In genomic region chr17:70321976-70322375, GRCm38 (mm10) we compare ENCODE assay signal across 24 mouse cellular contexts.
"Had no signal": no experiment of that assay in that cellular context is flagged by ENCODE, and none has a peak within 500 bp of the region (broad histone marks: within the 10 kb centered on the region; RNA-seq: fewer than 3 reads in every experiment).

No protein-coding gene starts in this region.

- H3K4me1 ChIP-seq: kidney, embryonic 15.5 days; limb, embryonic 12.5 days; limb, embryonic 15.5 days; neural tube, embryonic 12.5 days; neural tube, embryonic 15.5 days had no signal

- H3K9me3 ChIP-seq: kidney, embryonic 15.5 days; limb, embryonic 12.5 days; limb, embryonic 15.5 days; neural tube, embryonic 12.5 days; neural tube, embryonic 15.5 days had no signal

- H3K36me3 ChIP-seq: kidney, embryonic 15.5 days; limb, embryonic 12.5 days; limb, embryonic 15.5 days; neural tube, embryonic 12.5 days; neural tube, embryonic 15.5 days had no signal

- H3K9ac ChIP-seq: kidney, embryonic 15.5 days; limb, embryonic 12.5 days; limb, embryonic 15.5 days; liver, embryonic 14.5 days; liver, postnatal 0 days; lung, embryonic 14.5 days; neural tube, embryonic 12.5 days; neural tube, embryonic 15.5 days had no signal

- H3K27me3 ChIP-seq: kidney, embryonic 15.5 days; limb, embryonic 12.5 days; limb, embryonic 15.5 days; neural tube, embryonic 12.5 days; neural tube, embryonic 15.5 days had no signal

- H3K4me2 ChIP-seq: kidney, embryonic 15.5 days; limb, embryonic 12.5 days; limb, embryonic 15.5 days; liver, embryonic 11.5 days; lung, embryonic 14.5 days; midbrain, embryonic 11.5 days; neural tube, embryonic 12.5 days; neural tube, embryonic 15.5 days had no signal

- DNase-seq: kidney, adult 8-10 months; kidney, postnatal 10 days; kidney, postnatal 36 days; layer of hippocampus, adult 9-11 months; liver, postnatal 0 days; lung, embryonic 14.5 days; lung, postnatal 14 days; lung, postnatal 4 days; midbrain, embryonic 14.5 days; right cerebral cortex, adult 18-20 months; right cerebral cortex, postnatal 14 days; right cerebral cortex, postnatal 4 days; thymus, adult 2 months; thymus, postnatal 14 days; thymus, postnatal 4 days had no signal

- H3K27ac ChIP-seq: kidney, embryonic 15.5 days; limb, embryonic 12.5 days; limb, embryonic 15.5 days; liver, embryonic 14.5 days; neural tube, embryonic 12.5 days; neural tube, embryonic 15.5 days; stomach, postnatal 0 days had no signal

- ATAC-seq: liver, postnatal 0 days had no signal

- H3K4me3 ChIP-seq: kidney, embryonic 15.5 days; limb, embryonic 12.5 days; limb, embryonic 15.5 days; neural tube, embryonic 12.5 days; neural tube, embryonic 15.5 days had no signal
